Mouse (Mus musculus) E14TG2a.4 (cell line): ENCODE results near the gene Ube2h.

ENCODE experiments used
- CTCF ChIP-seq: conservative IDR thresholded peaks from 2 replicates; pipeline ENCODE4 v1.5.1; 2014; ENCODE audit warnings: low read length
- POU5F1 ChIP-seq: IDR thresholded peaks from 2 replicates; pipeline ENCODE4 v1.6.1; 2014; ENCODE audit warnings: low read length, borderline replicate concordance

DNA sequence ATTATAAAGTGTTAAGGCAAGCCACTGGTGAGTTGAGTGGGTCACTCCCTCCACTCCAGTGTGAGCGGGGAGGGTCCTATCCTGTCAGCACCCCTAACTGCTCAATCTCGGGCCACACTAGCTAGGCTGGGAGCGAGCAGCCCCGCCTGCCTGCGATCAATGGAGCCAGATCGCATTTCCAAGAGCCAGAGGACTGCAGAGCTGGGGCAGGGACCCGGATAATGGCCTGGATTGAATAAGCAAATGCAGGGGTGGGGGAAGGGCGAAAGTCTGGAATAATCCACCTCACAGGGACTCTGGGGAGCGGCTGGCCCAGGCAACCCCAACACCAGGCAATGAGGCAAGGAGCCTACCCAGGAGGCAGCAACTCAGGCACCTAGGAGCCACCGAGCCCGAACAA lies 137.1 kb downstream of the Ube2h start:
- TF ChIP-seq CTCF (no peak), POU5F1 (no peak)
